Mouse (Mus musculus) thymus, adult 2 months (tissue): ENCODE measurements at regions not wholly inside any gene's neighbourhood (a gene's known extent, or its start where the extent isn't known, plus 50 kb on each side); places are given as distances from the start of the nearest gene placed in this dataset.

Experiments used
- CTCF ChIP-seq: fragments of 200-500 bp; IDR thresholded peaks from 2 replicates; pipeline ENCODE4 v1.5.1; 2012; ENCODE audit warnings: mild to moderate bottlenecking, control low read depth, low read length, moderate library complexity, borderline replicate concordance; ENCODE audit not compliant: control insufficient read depth, poor library complexity, insufficient read depth; ENCODE audit errors: extremely low read depth
- POLR2A ChIP-seq: fragments of 200-500 bp; IDR thresholded peaks from 2 replicates; pipeline ENCODE4 v1.6.1; 2012; ENCODE audit warnings: mild to moderate bottlenecking, low read length, control low read depth, moderate library complexity; ENCODE audit not compliant: control insufficient read depth, poor library complexity, insufficient read depth; ENCODE audit errors: extremely low read depth

GRCm38 (mm10) chr1:102735392-102735791 is 2032.9 kb upstream of the Cdh20 start:
- TF ChIP-seq POLR2A (no peak), CTCF (no peak)
